Mouse (Mus musculus) embryonic facial prominence, embryonic 11.5 days (tissue): ENCODE results near the gene Cwc22. TPM values are rescaled to one million over a fixed set of nuclear protein-coding genes. Genes with fewer than 3 reads are reported as not detected.

Experiments
- ATAC-seq: fragments of 200-750 bp; cut with Nextera tagmentation; replicated peaks from 2 replicates; pipeline ENCODE4 v1.8.0; 2017; ENCODE audit warnings: low read depth; ENCODE audit not compliant: insufficient number of reproducible peaks, low FRiP score, low TSS enrichment
- DNase-seq: peaks from one replicate; pipeline ENCODE4 v3.0.0-alpha.2; 2015; ENCODE audit warnings: low spot score
- H3K27ac ChIP-seq: fragments of 300-500 bp; sonication (generic); replicated peaks from 2 replicates; pipeline ENCODE4 v1.5.1; 2014; ENCODE audit warnings: mild to moderate bottlenecking, low read depth, low read length, control low read depth
- H3K27me3 ChIP-seq: fragments of 300-500 bp; sonication (generic); 2 replicates; pipeline ENCODE4 v1.6.1; 2014; ENCODE audit warnings: mild to moderate bottlenecking, low read length, moderate library complexity, mixed read lengths; ENCODE audit not compliant: control insufficient read depth, insufficient read depth
- H3K36me3 ChIP-seq: fragments of 300-500 bp; sonication (generic); replicated peaks from 2 replicates; pipeline ENCODE4 v1.6.1; 2014; ENCODE audit warnings: low read depth, mild to moderate bottlenecking, low read length, moderate library complexity, mixed read lengths; ENCODE audit not compliant: control insufficient read depth, insufficient read depth
- H3K4me1 ChIP-seq: fragments of 300-500 bp; sonication (generic); 2 replicates; pipeline ENCODE4 v1.6.1; 2014; ENCODE audit warnings: low read length, mixed read lengths; ENCODE audit not compliant: control insufficient read depth, insufficient read depth
- H3K4me2 ChIP-seq: fragments of 300-500 bp; sonication (generic); 2 replicates; pipeline ENCODE4 v1.6.1; 2014; ENCODE audit warnings: low read depth, mild to moderate bottlenecking, control low read depth, low read length, moderate library complexity
- H3K4me3 ChIP-seq: fragments of 300-500 bp; sonication (generic); 2 replicates; pipeline ENCODE4 v1.5.1; 2014; ENCODE audit warnings: low read depth, low read length, control low read depth
- H3K9ac ChIP-seq: fragments of 300-500 bp; sonication (generic); replicated peaks from 2 replicates; pipeline ENCODE4 v1.6.1; 2014; ENCODE audit warnings: mild to moderate bottlenecking, control low read depth, low read length
- H3K9me3 ChIP-seq: fragments of 300-500 bp; sonication (generic); replicated peaks from 2 replicates; pipeline ENCODE4 v1.6.1; 2016; ENCODE audit warnings: mild to moderate bottlenecking, low read length, inconsistent platforms, mixed read lengths; ENCODE audit not compliant: control insufficient read depth
- WGBS: fragments of 180-500 bp; shearing (Covaris S2); extraction: QIAGEN DNeasy Blood & Tissue Kit; methylation state at CpG from one replicate; pipeline ENCODE4 v1.1.7; 2014; 5-methylcytosine and 5-hydroxymethylcytosine counted together
- polyA plus RNA-seq: library from polyadenylated mRNA; unstranded; fragments of >200 nt; fragmentation: Nextera tagmentation; extraction: Ambion mirVana; gene quantifications from 2 replicates; pipeline ENCODE4 v1.2.1, GENCODE M21; 2014

The Cwc22 gene
- polyA plus RNA-seq, 1 experiment from 2014 or later, result 41.5 TPM

- Histone ChIP-seq H3K27ac (no peak overlapping the region), H3K4me3 (no peak overlapping the region), H3K27me3 (no peaks in the 10 kb centered on the region), H3K4me2 (no peak overlapping the region), H3K9ac (no peak overlapping the region), H3K9me3 (no peaks in the 10 kb centered on the region), H3K4me1 (no peaks in the 10 kb centered on the region), H3K36me3 (no peaks in the 10 kb centered on the region)
- DNase-seq (peak; percentile 72), ATAC-seq (peak; percentile 88; the same call in 1 of the 2 replicates)
- WGBS, result 57% methylated on average over 6 of the region's 6 CpGs
Observed at GRCm38 (mm10) chr2:77863934-77864333, 82.2 kb downstream of the Cwc22 start.

GRCm38 (mm10) chr2:77863522-77863921 lies 82.7 kb downstream of the Cwc22 start:
- DNase-seq, result peak; percentile 2
- no peak overlapping the region for H3K4me3 ChIP-seq
- ATAC-seq, result no peak
- no peaks in the 10 kb centered on the region for H3K36me3 ChIP-seq
- no peak overlapping the region for H3K4me2 ChIP-seq
- no peak overlapping the region for H3K9ac ChIP-seq
- H3K9me3 ChIP-seq, result no peaks in the 10 kb centered on the region
- no peaks in the 10 kb centered on the region for H3K27me3 ChIP-seq
- WGBS, result 71% methylated on average over 15 of the region's 15 CpGs
- no peaks in the 10 kb centered on the region for H3K4me1 ChIP-seq
- H3K27ac ChIP-seq, result no peak overlapping the region

DNA sequence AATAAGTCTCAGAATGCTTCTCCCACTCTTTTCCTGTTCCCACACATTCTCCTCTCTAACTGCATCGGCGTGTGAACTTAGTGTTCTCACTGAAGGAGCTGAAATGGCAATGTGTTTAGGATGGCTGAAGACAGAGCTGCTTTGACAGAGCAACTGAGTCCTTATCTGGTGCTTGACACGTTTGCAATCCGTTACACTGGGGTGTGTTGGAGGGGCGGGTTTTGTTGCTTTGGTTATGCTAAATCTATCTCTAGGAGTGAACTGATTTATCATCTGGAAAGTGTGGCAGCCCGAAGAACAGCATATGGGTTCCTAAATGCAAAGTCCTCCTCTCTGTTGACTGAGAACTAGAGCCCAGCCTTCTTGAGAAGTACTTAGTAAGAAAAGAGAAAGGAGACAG lies 104.7 kb downstream of the Cwc22 start:
- DNase-seq, result no peak
- Histone ChIP-seq H3K27ac (no peak overlapping the region), H3K9me3 (no peaks in the 10 kb centered on the region), H3K27me3 (no peaks in the 10 kb centered on the region), H3K4me1 (no peaks in the 10 kb centered on the region), H3K4me2 (no peak overlapping the region), H3K4me3 (no peak overlapping the region), H3K36me3 (no peaks in the 10 kb centered on the region), H3K9ac (no peak overlapping the region)
- 63% methylated on average over 6 of the region's 6 CpGs for WGBS
- no peak for ATAC-seq

- Histone ChIP-seq H3K9ac (no peak overlapping the region), H3K4me3 (no peak overlapping the region), H3K36me3 (no peaks in the 10 kb centered on the region), H3K9me3 (no peaks in the 10 kb centered on the region), H3K27ac (no peak overlapping the region), H3K4me1 (no peaks in the 10 kb centered on the region), H3K4me2 (no peak overlapping the region), H3K27me3 (no peaks in the 10 kb centered on the region)
- ATAC-seq (no peak), DNase-seq (no peak)
- WGBS, result 86% methylated on average over 17 of the region's 17 CpGs
Observed at GRCm38 (mm10) chr2:77839587-77839986, 106.6 kb downstream of the Cwc22 start.

- Histone ChIP-seq H3K27me3 (no peaks in the 10 kb centered on the region), H3K9me3 (no peaks in the 10 kb centered on the region), H3K4me3 (no peak overlapping the region), H3K36me3 (no peaks in the 10 kb centered on the region), H3K4me2 (no peak overlapping the region), H3K4me1 (no peaks in the 10 kb centered on the region), H3K27ac (no peak overlapping the region), H3K9ac (no peak overlapping the region)
- ATAC-seq (no peak), DNase-seq (no peak)
- 90% methylated on average over 1 of the region's 1 CpGs for WGBS
Observed at GRCm38 (mm10) chr2:77838688-77839087, 107.5 kb downstream of the Cwc22 start.

DNA sequence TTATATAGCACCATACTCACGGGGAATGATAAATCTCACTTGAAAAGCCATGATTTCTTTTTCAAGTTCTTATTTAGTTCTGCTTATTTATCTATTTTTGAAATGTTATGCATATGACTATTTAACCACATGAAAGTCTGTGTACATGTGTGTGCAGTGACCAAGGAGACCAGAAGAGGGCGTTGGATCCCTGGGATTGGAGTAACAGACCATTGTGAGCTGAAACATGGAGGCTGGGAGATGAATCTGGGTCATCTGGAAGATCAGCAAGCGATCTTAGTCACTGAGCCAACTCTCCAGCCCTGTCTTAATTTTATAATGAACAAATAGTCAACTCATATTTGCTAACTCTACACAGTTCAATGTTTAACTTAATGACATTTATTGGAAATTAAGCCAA lies 110.4 kb downstream of the Cwc22 start:
- no peak for DNase-seq
- no peak overlapping the region for H3K4me2 ChIP-seq
- H3K36me3 ChIP-seq, result no peaks in the 10 kb centered on the region
- no peak overlapping the region for H3K27ac ChIP-seq
- H3K9ac ChIP-seq, result no peak overlapping the region
- ATAC-seq, result no peak
- no peaks in the 10 kb centered on the region for H3K27me3 ChIP-seq
- no peak overlapping the region for H3K4me3 ChIP-seq
- no peaks in the 10 kb centered on the region for H3K9me3 ChIP-seq
- 48% methylated on average over 3 of the region's 3 CpGs for WGBS
- H3K4me1 ChIP-seq, result no peaks in the 10 kb centered on the region

Other genes starting within 250 kb of the Cwc22 start
- 1.7 and 2.1 TPM in 2 replicates for gene Zfp385b, start 126.7 kb downstream of the Cwc22 start, polyA plus RNA-seq